Mouse (Mus musculus) 416B (cell line): ENCODE data around the gene Hip1.
A peak's percentile ranks its signal among the peaks of the same experiment; 100 is the strongest.

Experiments used
- DNase-seq: peaks from one replicate; pipeline ENCODE4 v3.0.0; 2011; ENCODE audit warnings: low read depth

Gene Hip1

DNA sequence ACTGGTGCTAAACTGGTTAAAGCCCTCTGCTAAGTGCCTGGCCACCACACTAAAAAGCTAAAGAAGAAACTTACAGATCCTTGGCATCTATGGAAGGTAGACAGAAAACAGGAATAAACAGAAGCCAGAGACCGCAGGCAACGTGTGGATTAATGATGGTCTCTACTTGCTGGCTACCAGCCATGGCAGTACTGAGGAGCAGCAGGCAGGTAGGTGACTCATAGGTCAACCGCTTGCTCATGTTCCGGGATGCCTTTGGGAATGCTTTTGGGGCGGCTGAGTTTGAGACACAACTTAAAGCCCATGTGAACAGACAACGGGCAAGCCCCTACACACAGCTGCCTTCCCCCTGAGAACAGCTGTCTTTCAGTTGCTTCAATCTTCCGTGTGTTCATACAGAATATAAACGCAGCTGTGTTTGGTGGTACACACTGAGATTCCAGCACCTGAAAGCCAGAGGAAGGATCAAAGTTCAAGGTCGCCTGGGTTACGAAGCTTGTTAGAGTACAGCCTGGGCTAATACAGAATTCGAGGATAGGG, 13.5 kb downstream of the Hip1 start:
- no peak for DNase-seq

DNA sequence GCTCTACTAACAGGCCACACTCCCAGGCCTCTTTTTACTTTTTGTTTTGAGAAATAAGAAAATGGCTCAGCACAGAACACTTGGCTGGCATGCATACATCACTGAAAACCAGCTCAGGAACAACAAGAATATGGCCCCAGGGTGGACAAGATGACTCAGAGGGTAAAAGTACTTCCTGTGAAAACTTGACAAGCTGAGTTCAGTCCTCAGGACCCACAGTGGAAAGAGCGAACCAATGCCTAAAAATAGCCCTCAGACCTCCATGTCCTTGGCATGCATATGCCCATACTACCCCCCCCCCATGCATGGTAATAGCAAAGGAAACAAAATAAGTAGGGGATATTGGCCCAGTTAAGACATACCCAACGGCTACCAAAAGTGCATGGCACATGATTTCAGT, 15.0 kb downstream of the Hip1 start:
- peak; percentile 71 for DNase-seq

DNA sequence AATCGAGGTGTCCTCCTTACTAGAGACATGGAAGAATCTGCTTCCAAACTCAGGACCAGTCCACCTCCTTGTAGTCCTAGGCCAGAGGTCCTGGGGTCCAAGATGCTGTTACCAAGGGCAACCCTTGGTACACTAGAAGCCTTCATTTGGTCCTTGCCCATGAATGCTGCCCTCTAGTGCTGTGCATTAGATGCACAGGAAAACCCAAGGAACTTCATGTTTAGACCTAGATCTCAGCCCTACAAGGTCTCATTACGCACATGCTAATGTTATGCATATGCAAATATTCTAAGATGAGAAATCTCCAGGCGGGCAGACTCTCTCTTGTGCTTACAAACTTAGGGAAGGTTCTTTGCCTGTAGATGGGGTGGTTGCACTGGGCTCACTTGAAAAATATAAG, 15.6 kb downstream of the Hip1 start:
- peak; percentile 37 for DNase-seq

DNA sequence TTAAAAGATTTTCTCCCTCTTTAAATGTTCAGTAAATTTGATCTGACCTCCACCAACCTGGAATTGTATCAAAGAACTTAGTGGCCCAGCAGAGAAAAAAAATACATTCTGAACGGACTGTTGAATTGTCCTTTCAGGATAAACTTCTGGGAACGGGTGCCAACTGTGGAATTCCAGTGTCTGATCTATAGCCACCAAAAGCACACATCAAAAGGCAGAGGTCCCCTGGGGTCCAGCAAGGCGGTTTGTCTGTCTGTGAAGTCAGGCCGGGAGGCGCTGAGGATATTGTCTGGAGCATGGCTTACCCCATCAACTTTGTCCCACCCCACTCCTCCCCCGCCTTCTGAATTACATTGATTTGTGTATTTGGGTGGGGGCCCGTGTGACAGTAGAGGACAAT, 16.9 kb downstream of the Hip1 start:
- no peak for DNase-seq

DNA sequence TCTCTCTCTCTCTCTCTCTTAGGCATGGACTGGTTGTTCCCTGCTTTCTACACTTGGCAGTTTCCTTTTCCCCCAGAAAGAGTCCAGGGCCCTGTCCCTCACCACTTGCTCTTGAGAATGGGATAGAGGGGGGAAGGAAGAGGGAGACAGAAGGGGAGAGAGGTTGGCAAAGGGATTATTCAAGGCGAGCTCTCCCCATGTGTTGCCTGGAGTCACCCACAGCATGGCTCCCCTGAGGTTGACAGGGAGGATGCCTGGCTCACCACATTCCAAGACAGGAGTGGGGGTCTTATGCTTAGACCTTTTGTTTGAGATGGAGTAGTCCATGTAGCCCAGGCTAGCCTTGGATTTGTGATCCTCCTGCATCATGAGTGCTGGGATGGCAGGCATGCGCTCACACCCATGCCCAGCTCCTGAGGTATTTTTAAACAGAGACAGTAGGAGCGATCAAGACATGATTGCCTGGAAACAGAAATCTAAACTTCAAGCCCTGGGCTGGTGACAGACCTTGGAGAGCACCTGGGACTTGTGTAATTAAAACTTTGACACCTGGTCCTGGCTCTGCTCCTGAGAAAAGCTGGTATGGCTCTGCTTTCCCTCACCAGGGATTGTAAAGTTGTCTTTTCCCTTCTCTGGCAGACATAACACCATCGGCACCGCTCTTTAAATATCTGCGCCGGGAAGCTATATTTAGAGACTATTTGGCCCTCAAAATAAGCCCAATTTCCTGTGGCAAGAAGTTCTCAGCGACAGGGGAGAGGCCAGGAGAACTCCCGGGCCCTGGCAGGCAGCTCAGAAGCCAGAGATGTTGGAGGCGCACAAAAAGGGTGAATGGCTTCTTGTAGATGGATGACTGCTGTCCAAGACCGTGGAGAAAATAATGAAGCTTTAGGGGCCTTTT, 20.0 kb downstream of the Hip1 start:
- no peak for DNase-seq

DNA sequence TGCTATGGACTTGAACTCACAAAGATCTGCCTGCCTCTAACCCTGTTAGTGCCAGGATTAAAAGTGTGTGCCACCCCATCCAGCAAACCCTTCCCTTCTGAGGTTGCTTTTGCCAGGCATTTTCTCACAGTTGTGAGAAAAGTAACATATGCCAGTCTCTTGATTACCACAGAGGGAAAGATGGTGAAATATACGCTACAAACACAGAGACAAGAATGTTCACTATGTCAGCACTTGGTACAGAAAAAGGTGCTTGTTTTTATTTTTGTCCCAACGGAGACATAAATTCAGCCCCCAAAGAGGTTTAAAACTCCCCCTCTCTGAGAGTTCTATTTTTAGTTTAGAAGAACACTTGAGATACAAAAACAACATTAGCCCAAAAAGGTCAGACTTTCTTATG, 20.8 kb downstream of the Hip1 start:
- DNase-seq: no peak

DNA sequence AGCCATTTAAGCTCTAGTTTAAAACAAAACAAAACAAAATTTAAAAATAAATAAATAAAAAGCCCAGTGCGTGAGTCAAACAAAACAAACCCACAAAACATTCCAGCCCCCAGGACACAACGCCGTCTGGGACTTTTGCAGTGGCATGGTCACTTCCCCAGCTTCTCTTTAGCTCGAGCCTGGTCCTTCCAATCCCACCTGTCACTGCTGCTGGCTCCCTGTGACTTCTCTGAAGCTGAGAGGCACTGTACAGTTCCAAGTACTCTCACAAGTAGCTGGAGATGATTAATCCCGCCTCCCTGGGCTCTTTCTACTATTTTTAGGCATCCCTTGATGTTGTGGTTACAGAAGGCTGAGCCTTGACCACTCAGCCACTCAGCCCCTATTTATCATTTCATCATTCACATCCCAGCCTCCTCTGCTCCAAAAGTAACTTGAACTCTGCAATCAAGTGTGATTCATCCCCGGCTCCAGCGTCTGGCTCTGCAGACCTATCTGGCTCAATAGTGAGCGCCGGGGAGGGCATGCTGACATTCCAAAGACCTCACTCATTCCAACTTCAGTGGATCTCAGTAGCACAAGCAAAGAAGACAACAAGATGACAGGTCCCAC, 22.7 kb downstream of the Hip1 start:
- peak; percentile 79 for DNase-seq

DNA sequence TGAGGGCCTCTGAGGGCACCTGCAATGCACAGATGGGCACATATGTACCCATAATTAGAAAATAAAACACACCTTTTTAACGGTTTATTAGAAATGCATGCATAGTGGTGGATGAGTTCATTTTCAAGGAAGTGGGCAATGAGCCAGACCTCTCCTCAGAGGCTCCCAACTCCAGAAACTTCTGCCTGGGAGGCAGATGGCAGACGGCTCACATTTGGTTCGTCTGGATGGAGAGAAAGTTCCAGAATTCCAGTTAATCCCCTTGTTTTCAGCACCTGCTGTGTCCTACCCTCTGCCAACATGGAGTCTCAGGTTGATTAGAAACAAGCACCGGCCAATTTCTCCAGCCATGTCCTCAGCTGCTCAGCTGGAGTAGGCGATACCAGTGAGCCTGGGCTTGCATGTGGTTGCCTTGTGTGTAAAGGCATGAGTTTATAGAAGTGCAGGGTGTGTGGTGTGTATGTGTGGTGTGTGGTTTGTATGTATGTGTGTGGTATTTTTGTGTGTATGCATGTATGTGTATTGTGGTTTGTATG, 27.5 kb downstream of the Hip1 start:
- no peak for DNase-seq

DNA sequence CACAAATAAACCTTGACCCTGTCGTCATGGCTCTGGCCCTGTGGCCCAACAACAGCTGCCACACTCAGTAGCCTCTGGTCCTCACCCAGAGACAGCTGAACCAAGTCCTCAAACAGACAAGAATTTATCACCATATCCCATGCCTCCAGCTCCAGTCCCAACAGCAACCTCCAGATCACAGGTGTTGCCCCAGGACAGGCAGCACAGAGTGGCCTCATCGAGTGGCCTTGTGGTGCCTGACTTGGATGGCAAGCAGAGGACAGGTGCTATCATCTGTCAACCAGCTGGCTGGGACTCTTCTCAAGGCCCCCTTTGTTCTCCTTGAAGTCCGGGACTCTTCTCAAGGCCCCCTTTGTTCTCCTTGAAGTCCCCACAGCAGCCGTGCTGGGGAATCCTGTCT, 31.8 kb downstream of the Hip1 start:
- no peak for DNase-seq

DNA sequence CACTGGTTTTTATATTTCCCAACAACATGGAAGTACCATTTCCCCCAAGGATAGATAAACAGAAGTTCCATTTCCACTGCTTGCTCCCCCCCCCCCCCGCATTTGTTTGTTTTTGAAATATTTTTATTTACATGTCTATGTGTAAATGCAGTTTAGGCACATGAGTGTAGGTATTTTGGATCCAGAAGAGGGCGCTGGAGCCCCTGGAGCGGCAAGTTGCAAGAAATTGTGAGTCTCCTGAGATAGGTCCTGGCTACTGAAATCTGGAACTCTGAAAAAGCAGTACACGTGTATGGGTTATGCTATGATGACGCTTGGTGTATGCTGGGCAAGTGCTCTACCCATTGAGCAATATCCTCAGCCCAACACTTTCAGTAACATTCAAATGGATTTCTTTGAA, 33.8 kb downstream of the Hip1 start:
- DNase-seq: peak; percentile 75

DNA sequence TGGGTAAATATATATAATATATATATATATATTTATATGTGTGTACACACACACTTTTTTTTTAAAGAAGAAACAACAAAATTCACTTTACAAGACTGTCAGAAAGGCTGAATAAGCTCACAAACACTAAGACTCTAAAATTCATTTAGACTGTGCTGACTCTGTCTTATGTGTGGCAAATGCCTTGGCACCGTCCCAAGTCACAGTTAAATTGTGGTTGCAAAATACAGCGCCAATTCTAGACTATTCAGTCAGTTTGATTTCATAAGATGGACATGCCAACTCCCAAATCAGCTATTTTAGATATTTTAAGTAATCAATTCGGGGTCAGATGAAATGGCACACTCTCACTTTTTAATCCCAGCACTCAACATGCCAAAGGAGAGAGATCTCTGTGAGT, 36.6 kb downstream of the Hip1 start:
- peak; percentile 79 for DNase-seq

DNA sequence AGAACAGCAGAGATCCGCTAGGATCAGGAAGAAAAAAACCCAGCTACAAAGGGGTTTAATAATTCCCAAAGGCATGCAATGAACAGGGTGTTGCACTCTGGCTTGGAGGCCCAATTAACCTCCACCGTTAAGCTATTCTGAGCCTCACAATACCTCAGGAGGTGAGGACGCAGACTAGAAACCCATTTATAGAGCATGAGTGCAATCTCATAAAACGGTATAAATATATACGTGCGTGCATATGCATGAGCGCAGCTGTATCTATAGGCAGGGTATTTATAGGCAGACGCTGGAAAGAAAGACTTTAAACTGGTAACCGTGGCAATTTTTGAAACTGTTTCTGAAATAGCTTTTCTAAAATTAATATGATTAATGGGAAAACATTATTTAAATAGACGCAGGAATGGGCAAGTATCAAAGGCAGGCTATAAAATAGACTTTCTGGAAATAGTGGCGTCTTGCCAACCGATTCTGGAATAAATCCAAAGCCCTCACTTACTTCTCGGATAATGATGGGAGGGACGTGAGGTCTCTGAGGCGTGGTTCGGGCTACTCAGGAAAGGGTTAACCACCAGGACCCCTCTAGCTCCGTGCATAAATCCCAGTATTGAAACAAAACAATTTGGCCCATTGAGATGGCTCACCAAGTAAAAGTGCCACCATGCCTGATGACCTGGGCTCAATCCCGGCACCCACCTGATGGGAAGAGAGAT, 37.2 kb downstream of the Hip1 start:
- no peak for DNase-seq

DNA sequence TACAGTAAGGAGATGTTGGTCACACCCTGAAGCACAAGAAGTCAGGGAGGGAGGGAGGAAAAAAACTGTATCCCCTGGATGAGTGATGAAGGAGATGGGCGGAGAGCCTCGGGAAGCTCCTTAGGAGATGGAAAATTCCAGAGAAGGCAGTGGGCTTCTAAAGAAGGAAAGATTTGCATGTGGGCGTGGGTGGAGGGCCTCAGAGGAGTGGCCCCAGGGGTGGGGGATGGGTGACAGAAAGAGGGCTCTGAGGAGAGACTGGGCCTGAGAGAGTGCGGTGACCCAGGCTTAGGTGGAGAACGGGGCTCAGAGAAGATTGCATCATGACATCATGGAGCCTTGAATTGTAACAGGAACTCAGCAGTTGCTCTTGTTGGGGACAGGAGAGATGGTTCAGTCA, 39.5 kb downstream of the Hip1 start:
- no peak for DNase-seq

DNA sequence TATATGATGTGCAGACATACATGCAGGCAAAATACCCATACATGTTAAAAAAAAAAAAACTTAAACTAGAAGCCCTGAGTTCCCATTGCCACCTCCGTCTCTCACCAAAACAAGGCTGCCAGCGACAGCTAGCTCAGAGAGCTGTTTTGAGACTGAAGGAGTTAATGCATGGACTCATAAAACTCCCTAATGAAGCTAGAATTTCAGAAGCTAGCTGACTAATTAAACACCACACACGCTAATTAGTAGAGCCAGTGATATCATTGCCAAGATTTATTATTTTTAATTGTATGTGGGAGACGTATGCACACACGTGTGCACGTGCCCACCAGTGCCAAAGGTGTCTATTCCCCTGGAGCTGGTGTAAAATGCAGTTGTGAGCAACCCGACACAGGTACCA, 42.0 kb downstream of the Hip1 start:
- DNase-seq: no peak

DNA sequence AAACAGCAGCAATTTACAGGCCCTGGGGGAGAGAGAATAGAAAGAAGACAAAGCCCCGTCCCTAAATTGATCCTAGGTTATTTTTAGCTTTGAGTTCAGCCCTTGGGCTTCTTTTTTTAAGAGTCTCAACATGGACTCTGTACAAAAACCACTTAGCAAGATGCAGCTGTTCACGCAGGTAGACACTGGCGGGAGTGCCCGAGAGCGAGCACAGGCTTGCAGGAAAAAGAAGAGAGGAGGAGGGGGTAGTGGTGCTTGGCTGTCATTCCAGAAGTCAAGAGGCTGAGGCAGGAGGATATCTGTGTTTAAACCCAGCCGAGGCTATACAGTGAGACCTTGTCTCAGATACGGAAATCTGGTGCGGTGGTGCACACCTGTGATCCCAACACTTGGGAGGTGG, 42.9 kb downstream of the Hip1 start:
- no peak for DNase-seq

DNA sequence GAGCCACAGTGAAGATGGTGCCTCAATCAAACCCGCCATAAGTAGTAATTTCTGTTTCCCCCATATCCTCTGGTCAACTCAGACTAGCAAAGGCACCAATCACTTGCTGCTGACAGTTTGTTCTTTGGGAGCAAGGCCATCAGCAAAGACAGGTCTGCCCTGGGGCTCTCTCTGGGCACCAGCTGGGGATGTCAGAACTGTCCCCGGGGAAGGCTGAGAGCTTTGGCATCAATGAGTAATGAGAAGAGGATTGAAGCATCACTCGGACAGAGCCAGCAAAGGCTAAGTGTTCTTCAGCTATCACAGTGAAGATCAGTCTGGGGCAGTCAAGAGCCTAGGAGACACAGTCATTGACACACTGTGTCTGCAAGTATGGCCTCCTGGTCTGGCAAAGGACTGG, 46.0 kb downstream of the Hip1 start:
- no peak for DNase-seq

DNA sequence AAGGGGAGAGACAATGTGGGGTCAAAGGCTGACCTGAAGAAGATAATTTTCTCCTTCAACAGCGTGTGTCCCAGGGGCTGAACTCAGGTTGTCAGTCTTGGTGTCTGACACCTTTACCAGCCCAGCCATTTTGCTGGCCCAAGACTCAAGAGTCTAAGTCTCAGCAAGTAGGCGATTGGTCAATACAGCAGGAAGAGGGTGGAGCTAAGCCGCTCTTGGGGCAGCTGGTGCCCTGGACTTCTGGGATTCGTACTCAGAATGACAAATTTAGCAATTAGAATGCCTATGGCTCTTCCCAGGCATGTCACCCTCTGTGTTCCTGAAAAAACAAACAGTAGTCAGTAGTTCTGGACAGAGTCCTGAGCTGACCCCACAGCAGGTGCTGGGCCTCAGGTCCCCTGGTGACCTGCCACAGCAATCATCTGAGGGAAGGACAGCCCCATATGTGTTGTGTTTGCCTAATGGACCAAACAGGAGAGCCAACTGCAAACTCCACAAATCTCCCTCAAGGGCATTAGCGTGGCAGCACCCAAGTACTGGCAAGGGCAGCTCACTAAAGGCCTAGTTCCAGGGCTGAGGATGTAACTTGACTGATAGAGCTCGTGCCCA, 47.5 kb downstream of the Hip1 start:
- no peak for DNase-seq

DNA sequence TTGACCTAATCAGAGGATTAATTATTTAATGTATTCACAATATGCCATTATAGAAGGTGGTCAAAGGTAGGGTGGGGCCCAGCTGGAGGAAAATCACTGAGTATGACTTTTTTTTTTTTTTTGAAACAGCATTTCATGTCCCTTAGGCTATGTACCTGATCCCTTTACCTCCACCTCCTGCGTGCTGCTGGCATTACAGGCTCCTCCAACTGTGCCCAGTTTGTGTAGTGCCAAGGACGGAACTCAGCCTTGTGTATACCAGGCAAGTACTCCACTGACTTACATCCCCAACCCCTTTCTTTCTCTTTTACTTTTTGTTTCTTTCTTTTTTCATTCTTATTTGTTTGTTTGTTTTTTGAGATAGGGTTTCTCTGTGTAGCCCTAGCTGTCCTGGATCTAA, 48.4 kb downstream of the Hip1 start:
- DNase-seq: no peak

DNA sequence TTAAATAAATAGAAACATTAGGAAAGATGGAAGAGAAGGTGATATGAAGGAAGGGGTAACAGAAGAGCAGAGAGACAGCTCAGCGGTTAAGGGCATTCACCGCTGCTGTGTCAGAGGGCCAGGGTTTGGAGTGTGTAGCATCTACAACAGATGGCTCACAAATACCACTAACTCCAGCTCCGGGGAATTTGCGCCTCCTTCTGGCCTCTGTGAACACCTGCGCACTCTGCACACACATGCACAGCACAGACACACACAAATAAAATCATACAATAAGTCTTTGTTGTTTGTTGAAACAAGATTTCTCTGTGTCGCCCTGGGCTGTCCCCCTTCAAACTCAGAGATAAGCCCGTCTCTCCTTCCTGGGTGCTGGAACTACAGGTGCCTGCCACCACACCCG, 49.4 kb downstream of the Hip1 start:
- no peak for DNase-seq

DNA sequence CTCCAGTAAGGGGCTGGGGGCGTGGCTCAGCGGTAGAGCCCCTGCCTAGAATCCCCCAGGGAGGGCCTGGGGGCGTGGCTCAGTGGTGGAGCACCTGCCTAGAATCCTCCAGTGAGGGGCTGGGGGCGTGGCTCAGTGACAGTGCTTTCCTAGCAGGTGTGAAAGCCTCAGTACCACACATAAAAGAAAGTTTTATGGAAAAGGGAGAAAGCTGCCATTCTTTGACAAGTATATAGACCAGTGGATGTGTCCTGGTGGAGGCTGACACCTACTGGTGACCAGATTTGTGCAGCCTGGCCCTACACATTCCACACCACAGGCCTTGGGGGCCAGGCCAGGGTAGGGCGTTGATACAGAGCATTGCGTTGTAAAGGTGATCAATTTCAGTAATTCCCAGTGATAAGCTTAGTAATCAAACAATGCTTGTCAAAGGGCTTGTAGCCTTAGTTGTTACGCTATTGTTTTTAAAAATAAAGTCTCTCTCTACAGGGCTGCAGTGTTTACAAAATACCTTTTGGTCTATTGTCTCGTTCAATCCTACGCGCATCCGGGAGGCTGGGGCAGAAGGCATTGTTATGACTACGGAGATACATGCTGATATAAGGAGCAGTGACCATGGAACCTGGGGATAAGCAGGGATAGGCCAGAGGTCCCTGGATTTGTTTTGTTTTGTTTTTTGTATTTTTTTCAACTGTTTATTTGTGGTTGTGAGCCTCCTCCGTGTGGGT, 50.6 kb downstream of the Hip1 start:
- DNase-seq: peak; percentile 67

DNA sequence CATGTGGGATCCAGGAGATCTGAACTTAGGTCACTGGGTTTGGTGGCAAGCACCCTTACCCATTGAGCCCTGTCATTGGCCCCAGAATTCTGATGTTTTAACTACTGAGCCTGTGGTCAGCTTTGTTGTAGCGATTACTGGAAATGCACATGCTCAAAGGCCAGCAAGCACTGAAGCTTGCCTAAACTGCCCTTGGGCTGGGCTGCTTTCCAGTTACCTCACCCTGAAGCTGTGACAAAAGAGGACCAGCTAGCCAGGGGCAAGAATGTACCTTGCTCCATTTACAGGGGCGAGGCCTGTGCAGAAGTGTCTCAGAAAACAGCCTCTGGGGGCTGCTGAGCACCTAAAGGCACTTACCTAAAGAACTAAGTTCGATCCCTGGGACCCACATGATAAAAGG, 51.8 kb downstream of the Hip1 start:
- DNase-seq: no peak

DNA sequence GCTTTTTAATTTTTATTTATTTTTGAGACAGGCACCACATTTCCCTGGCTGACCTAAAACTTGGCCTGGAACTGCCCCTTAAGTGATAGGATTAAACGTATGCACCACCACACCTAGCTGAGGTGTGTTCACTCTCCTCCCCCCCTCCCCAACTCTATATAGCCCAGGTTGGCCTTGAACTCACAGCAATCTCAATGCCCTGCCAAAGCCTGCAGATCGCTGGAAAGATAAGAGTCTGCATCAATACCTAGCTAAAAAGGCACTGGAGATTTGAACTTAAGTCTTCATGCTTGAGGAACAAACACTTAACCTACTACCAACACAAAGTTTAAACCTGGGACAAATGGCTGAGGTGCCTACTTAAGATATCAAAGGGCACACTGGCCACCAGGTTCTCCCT, 52.8 kb downstream of the Hip1 start:
- no peak for DNase-seq
